In genomic region chr11:116034584-116034983, GRCm38 (mm10) we compare ENCODE assay signal across 25 mouse cellular contexts.
"Had no signal": no experiment of that assay in that cellular context is flagged by ENCODE, and none has a peak within 500 bp of the region (broad histone marks: within the 10 kb centered on the region; RNA-seq: fewer than 3 reads in every experiment).

No protein-coding gene starts in this region.

- H3K27ac ChIP-seq: heart, embryonic 13.5 days; heart, embryonic 15.5 days; hindbrain, embryonic 13.5 days; hindbrain, embryonic 15.5 days; hindbrain, postnatal 0 days; kidney, embryonic 15.5 days; kidney, postnatal 0 days; limb, embryonic 13.5 days; limb, embryonic 15.5 days; liver, embryonic 12.5 days had no signal

- ATAC-seq: hindbrain, postnatal 0 days; intestine, embryonic 16.5 days; liver, embryonic 12.5 days had no signal

- H3K4me2 ChIP-seq: heart, embryonic 11.5 days; heart, embryonic 13.5 days; heart, embryonic 15.5 days; hindbrain, embryonic 13.5 days; hindbrain, embryonic 15.5 days; kidney, embryonic 15.5 days; limb, embryonic 13.5 days; limb, embryonic 15.5 days; liver, embryonic 12.5 days had no signal

- H3K27me3 ChIP-seq: heart, embryonic 13.5 days; heart, embryonic 15.5 days; hindbrain, embryonic 13.5 days; hindbrain, embryonic 15.5 days; kidney, embryonic 15.5 days; limb, embryonic 13.5 days; limb, embryonic 15.5 days; liver, embryonic 12.5 days had no signal

- H3K9me3 ChIP-seq: heart, embryonic 13.5 days; heart, embryonic 15.5 days; hindbrain, embryonic 13.5 days; hindbrain, embryonic 15.5 days; kidney, embryonic 15.5 days; limb, embryonic 13.5 days; limb, embryonic 15.5 days; liver, embryonic 12.5 days had no signal

- DNase-seq: gastrocnemius, postnatal 14 days; gastrocnemius, postnatal 36 days; heart, adult 18-20 months; heart, postnatal 14 days; heart, postnatal 36 days; kidney, adult 11 months; kidney, adult 2 months; kidney, adult 9 months; kidney, postnatal 14 days; kidney, postnatal 36 days; layer of hippocampus, adult 9-11 months; layer of hippocampus, postnatal 36 days; left cerebral cortex, postnatal 4 days had no signal

- H3K9ac ChIP-seq: heart, embryonic 13.5 days; heart, embryonic 15.5 days; hindbrain, embryonic 13.5 days; hindbrain, embryonic 15.5 days; kidney, embryonic 15.5 days; limb, embryonic 13.5 days; limb, embryonic 15.5 days; liver, embryonic 12.5 days had no signal

- H3K4me3 ChIP-seq: heart, embryonic 13.5 days; heart, embryonic 15.5 days; hindbrain, embryonic 13.5 days; hindbrain, embryonic 15.5 days; kidney, embryonic 15.5 days; limb, embryonic 13.5 days; limb, embryonic 15.5 days; liver, embryonic 12.5 days had no signal
